Mouse (Mus musculus) Patski (cell line): ENCODE data around the gene Gpr146. TPM values are rescaled to one million over a fixed set of nuclear protein-coding genes. Genes with fewer than 3 reads are reported as not detected.
"Not testable (repeated sequence)": the region's sequence is repeated elsewhere in the genome, so short reads cannot be mapped to it uniquely, and the experiment has no call there.

Experiments used
- ATAC-seq: fragments of 100-300 bp; one replicate; pipeline ENCODE4 v1.8.0; 2021
- CTCF ChIA-PET: fragments of 350-600 bp; sonication (Branson Sonifier 250); formaldehyde crosslinking; loops from one replicate; lab custom pipeline; 2022; ENCODE audit warnings: inconsistent platforms; lab: Charles Lee
- POLR2A ChIA-PET: fragments of 350-600 bp; sonication (Branson Sonifier 250); formaldehyde crosslinking; loops from one replicate; lab custom pipeline; 2022; ENCODE audit warnings: antibody characterized with exemption, inconsistent platforms; lab: Charles Lee
- DNase-seq: peaks from one replicate; pipeline ENCODE4 v3.0.0-alpha.2; 2011; ENCODE audit warnings: low read depth, low spot score
- H3K27me3 ChIP-seq: fragments of 371-371 bp; one replicate; pipeline ENCODE4 v1.5.1; 2021
- CTCF ChIP-seq: fragments of 100-300 bp; IDR thresholded peaks from one replicate; pipeline ENCODE4 v1.5.1; 2021
- in situ Hi-C: fragments of 300-500 bp; cut with MboI; formaldehyde crosslinking; loops from 3 replicates; pipeline ENCODE4 v1.11.1; 2018; ENCODE audit warnings: low pct_unique_long_range_greater_than_20kb, mixed read lengths
- polyA plus RNA-seq: library from polyadenylated mRNA; unstranded; gene quantifications from one replicate; pipeline ENCODE4 v1.2.3, GENCODE M21; 2021

Gene Gpr146
- polyA plus RNA-seq = 7.9 TPM

- TF ChIP-seq CTCF = no peak
- H3K27me3 ChIP-seq = no peaks in the 10 kb centered on the region
- in situ Hi-C loops = no loop called here
- no peak for DNase-seq
- no peak for ATAC-seq
- CTCF ChIA-PET = interaction anchor here (1.2 to 1.6 kb wide), 3 partner anchors 13 to 28 kb away, joined by 3 to 4 read pairs (median 3); no protein-coding TSS in a partner anchor
- POLR2A ChIA-PET = interaction anchor here (1.1 kb wide), 1 partner anchor 20 kb away, joined by 4 read pairs; no protein-coding TSS in a partner anchor
These were observed at the start of gene Gpr146 for GRCm38 (mm10) chr5:139377468-139378270. Gpr146 (plus strand) TSS chr5:139377697.

GRCm38 (mm10) chr5:139330766-139331165, 46.7 kb upstream of the Gpr146 start:
- CTCF ChIA-PET = interaction anchor here (0.8 to 4.4 kb wide), 7 partner anchors 12 to 54 kb away, joined by 3 to 37 read pairs (median 10); partner anchors contain the start of genes Cox19 and Cyp2w1
- in situ Hi-C loops = no loop called here
- DNase-seq (no peak), ATAC-seq (no peak)
- H3K27me3 ChIP-seq = no peaks in the 10 kb centered on the region
- TF ChIP-seq CTCF = no peak
- POLR2A ChIA-PET = no interaction called here

GRCm38 (mm10) chr5:139331742-139332141, 45.8 kb upstream of the Gpr146 start:
- no peak for TF ChIP-seq CTCF
- ChIA-PET CTCF (interaction anchor here (0.8 to 4.4 kb wide), 13 partner anchors 8 to 170 kb away, joined by 3 to 37 read pairs (median 7); partner anchors contain the start of genes Cox19 and Cyp2w1), POLR2A (interaction anchor here (1.0 to 1.1 kb wide), 2 partner anchors 13 to 23 kb away, joined by 4 to 6 read pairs; no protein-coding TSS in a partner anchor)
- peak; percentile 24 for ATAC-seq
- in situ Hi-C loops = no loop called here
- H3K27me3 ChIP-seq = no peaks in the 10 kb centered on the region
- no peak for DNase-seq

- no peak for TF ChIP-seq CTCF
- CTCF ChIA-PET = interaction anchor here (0.9 to 4.4 kb wide), 10 partner anchors 9 to 169 kb away, joined by 3 to 37 read pairs (median 8); partner anchors contain the start of genes Cox19 and Cyp2w1
- no peak for ATAC-seq
These were observed 44.8 kb upstream of the Gpr146 start for GRCm38 (mm10) chr5:139332590-139333272.

GRCm38 (mm10) chr5:139333301-139334013, 44.0 kb upstream of the Gpr146 start:
- ChIA-PET CTCF (interaction anchor here (0.9 to 4.4 kb wide), 6 partner anchors 10 to 51 kb away, joined by 3 to 37 read pairs (median 20); partner anchors contain the start of genes Cox19 and Cyp2w1), POLR2A (no interaction called here)
- in situ Hi-C loops = no loop called here
- no peak for DNase-seq
- no peak for TF ChIP-seq CTCF
- no peaks in the 10 kb centered on the region for H3K27me3 ChIP-seq
- no peak for ATAC-seq

More at GRCm38 (mm10) chr5:139332590-139333272, 44.8 kb upstream of the Gpr146 start:
- in situ Hi-C loops = no loop called here
- no peaks in the 10 kb centered on the region for H3K27me3 ChIP-seq
- POLR2A ChIA-PET = interaction anchor here (1.0 to 1.1 kb wide), 2 partner anchors 12 to 22 kb away, joined by 4 to 6 read pairs; no protein-coding TSS in a partner anchor
- DNase-seq = no peak

- DNase-seq, in situ Hi-C loops, ATAC-seq, H3K27me3 ChIP-seq, POLR2A ChIA-PET: not testable (repeated sequence)
- CTCF ChIA-PET = interaction anchor here (1.1 to 3.3 kb wide), 2 partner anchors 9 to 22 kb away, joined by 7 to 32 read pairs; no protein-coding TSS in a partner anchor
These were observed 43.1 kb upstream of the Gpr146 start for GRCm38 (mm10) chr5:139334394-139334793.

GRCm38 (mm10) chr5:139335634-139336033, 41.9 kb upstream of the Gpr146 start:
- no peak for ATAC-seq
- in situ Hi-C loops = no loop called here
- no peak for DNase-seq
- TF ChIP-seq CTCF = no peak
- no peaks in the 10 kb centered on the region for H3K27me3 ChIP-seq
- POLR2A ChIA-PET = no interaction called here
- CTCF ChIA-PET = no interaction called here

GRCm38 (mm10) chr5:139337826-139338370, 39.6 kb upstream of the Gpr146 start:
- no peak for TF ChIP-seq CTCF
- no peaks in the 10 kb centered on the region for H3K27me3 ChIP-seq
- CTCF ChIA-PET = interaction anchor here (5.8 kb wide), 1 partner anchor 16 kb away, joined by 35 read pairs; the partner anchor contains the start of genes Cox19 and Cyp2w1
- in situ Hi-C loops = no loop called here
- ATAC-seq (no peak), DNase-seq (no peak)
- POLR2A ChIA-PET = interaction anchor here (1.1 kb wide), 1 partner anchor 9 kb away, joined by 4 read pairs; no protein-coding TSS in a partner anchor

GRCm38 (mm10) chr5:139338403-139338802, 39.1 kb upstream of the Gpr146 start:
- no peak for TF ChIP-seq CTCF
- in situ Hi-C loops = no loop called here
- POLR2A ChIA-PET = interaction anchor here (1.1 kb wide), 1 partner anchor 9 kb away, joined by 4 read pairs; no protein-coding TSS in a partner anchor
- no peaks in the 10 kb centered on the region for H3K27me3 ChIP-seq
- no peak for DNase-seq
- CTCF ChIA-PET = interaction anchor here (1.3 to 5.8 kb wide), 2 partner anchors 15 to 18 kb away, joined by 4 to 35 read pairs; partner anchors contain the start of genes Cox19 and Cyp2w1
- no peak for ATAC-seq
